Mouse (Mus musculus) adrenal gland, adult 18-20 months (tissue): Measurements from ENCODE around the gene Rab33b. TPM values are rescaled to one million over a fixed set of nuclear protein-coding genes. Genes with fewer than 3 reads are reported as not detected.

Source experiments
- total RNA-seq, 2 experiments: library from RNA; stranded (reverse); gene quantifications; 1 replicate in 1 of 2; 2 replicates in 1 of 2; pipeline ENCODE4 v1.2.3; 2021

Rab33b gene
- total RNA-seq, 2 experiments from 2014 or later: 12.9 to 13.3 TPM

Other genes with a start within 250 kb of the Rab33b start
- gene Elf2, start 143.3 kb upstream of the Rab33b start, total RNA-seq: 10 to 100 TPM; 61.9 to 78.4 TPM
- 100 to 1,000 TPM; 605 to 839 TPM for gene Mgarp, start 87.2 kb upstream of the Rab33b start, total RNA-seq
- gene Ndufc1, start 74.9 kb upstream of the Rab33b start, total RNA-seq: 100 to 1,000 TPM; 725 to 859 TPM
- 10 to 100 TPM; 54.1 to 59.7 TPM for gene Naa15, start 68.8 kb upstream of the Rab33b start, total RNA-seq
- gene Setd7, start 77.0 kb downstream of the Rab33b start, total RNA-seq: 10 to 100 TPM; 48.3 to 48.8 TPM
- 100 to 1,000 TPM; 102 to 181 TPM for gene Mgst2, start 176.4 kb downstream of the Rab33b start, total RNA-seq